Mouse (Mus musculus) MEL (cell line): Measurements from ENCODE around the gene Sez6l.

Source experiments
- CTCF ChIP-seq, 3 experiments: IDR thresholded peaks in 2 of 3; conservative IDR thresholded peaks in 1 of 3; 2 replicates each; pipeline ENCODE4 v1.5.1; 2011 to 2012; ENCODE audit warnings: low read length in 3 of 3, low read depth in 2 of 3, mild to moderate bottlenecking in 2 of 3, improper control_type of control experiment in 1 of 3, inconsistent platforms in 1 of 3, mixed read lengths in 1 of 3, moderate library complexity in 1 of 3; ENCODE audit not compliant: control insufficient read depth in 1 of 3, insufficient read depth in 1 of 3, poor library complexity in 1 of 3, severe bottlenecking in 1 of 3
- GABPA ChIP-seq: IDR thresholded peaks from 2 replicates; pipeline ENCODE4 v1.6.1; 2012; ENCODE audit warnings: low read depth, mild to moderate bottlenecking, inconsistent platforms, low read length, improper control_type of control experiment, moderate library complexity
- HCFC1 ChIP-seq: IDR thresholded peaks from 2 replicates; pipeline ENCODE4 v1.6.1; 2012; ENCODE audit warnings: low read depth, mild to moderate bottlenecking, inconsistent platforms, low read length, improper control_type of control experiment, moderate library complexity
- KAT2A ChIP-seq: conservative IDR thresholded peaks from 2 replicates; pipeline ENCODE4 v1.6.1; 2012; ENCODE audit warnings: low read depth, low read length, improper control_type of control experiment, inconsistent platforms
- MEF2A ChIP-seq: IDR thresholded peaks from 2 replicates; pipeline ENCODE4 v1.6.1; 2014; ENCODE audit warnings: low read depth, mild to moderate bottlenecking, inconsistent platforms, low read length, improper control_type of control experiment; ENCODE audit not compliant: poor library complexity, insufficient replicate concordance, severe bottlenecking; ENCODE audit errors: extremely low read depth
- NELFE ChIP-seq: IDR thresholded peaks from 2 replicates; pipeline ENCODE4 v1.6.1; 2011; ENCODE audit warnings: low read depth, low read length, improper control_type of control experiment
- POLR2A ChIP-seq, 2 experiments: IDR thresholded peaks; 2 replicates each; pipeline ENCODE4 v1.6.1; 2011 to 2012; ENCODE audit warnings: low read length in 2 of 2, mild to moderate bottlenecking in 2 of 2, control low read depth in 1 of 2, improper control_type of control experiment in 1 of 2, low read depth in 1 of 2, moderate library complexity in 1 of 2; ENCODE audit not compliant: control insufficient read depth in 1 of 2, insufficient read depth in 1 of 2, poor library complexity in 1 of 2
- POLR2AphosphoS5 ChIP-seq: IDR thresholded peaks from 2 replicates; pipeline ENCODE4 v1.6.1; 2012; ENCODE audit warnings: low read depth, borderline replicate concordance, mild to moderate bottlenecking, inconsistent platforms, low read length, moderate library complexity, mixed read lengths
- RCOR1 ChIP-seq: IDR thresholded peaks from 2 replicates; pipeline ENCODE4 v1.6.1; 2012; ENCODE audit warnings: low read depth, mild to moderate bottlenecking, inconsistent platforms, low read length, improper control_type of control experiment
- SMC3 ChIP-seq: IDR thresholded peaks from 2 replicates; pipeline ENCODE4 v1.6.1; 2011; ENCODE audit warnings: low read depth, low read length, improper control_type of control experiment
- USF2 ChIP-seq, 2 experiments: IDR thresholded peaks; 2 replicates each; pipeline ENCODE4 v1.6.1; 2011 to 2012; ENCODE audit warnings: improper control_type of control experiment in 2 of 2, low read length in 2 of 2, borderline replicate concordance in 1 of 2, inconsistent platforms in 1 of 2, low read depth in 1 of 2, mild to moderate bottlenecking in 1 of 2; ENCODE audit not compliant: insufficient read depth in 1 of 2
- ZC3H11A ChIP-seq: IDR thresholded peaks from 2 replicates; pipeline ENCODE4 v1.6.1; 2012; ENCODE audit warnings: low read depth, mild to moderate bottlenecking, inconsistent platforms, low read length, improper control_type of control experiment
- ZKSCAN1 ChIP-seq: IDR thresholded peaks from 2 replicates; pipeline ENCODE4 v1.6.1; 2012; ENCODE audit warnings: low read depth, mild to moderate bottlenecking, inconsistent platforms, low read length, improper control_type of control experiment, moderate library complexity
- ZMIZ1 ChIP-seq: IDR thresholded peaks from 2 replicates; pipeline ENCODE4 v1.6.1; 2012; ENCODE audit warnings: low read depth, mild to moderate bottlenecking, inconsistent platforms, low read length, improper control_type of control experiment, moderate library complexity

DNA sequence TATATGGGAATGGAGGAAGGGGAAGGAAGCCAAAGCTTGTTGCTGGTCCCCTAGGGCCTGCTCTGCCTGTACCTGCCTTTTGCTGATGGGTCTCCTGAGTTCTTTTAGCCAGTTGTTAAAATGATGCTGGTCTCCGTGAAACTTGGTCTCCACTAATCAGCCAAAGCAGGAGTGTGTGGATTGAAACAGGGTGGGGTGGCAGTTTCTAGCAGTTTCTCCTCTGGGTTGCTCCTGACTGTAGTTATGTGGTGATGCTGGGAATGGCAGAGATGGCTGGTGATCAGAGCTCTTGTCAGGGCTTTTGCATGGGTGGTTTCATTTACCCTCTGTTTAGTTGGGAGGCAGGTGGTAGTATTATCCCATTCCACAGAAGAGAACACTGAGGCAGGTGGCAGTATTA is 89.5 kb downstream of the Sez6l start:
- TF ChIP-seq RCOR1: no peak
- TF ChIP-seq POLR2AphosphoS5: no peak
- TF ChIP-seq CTCF (IDR thresholded peaks at IDR 0.05 in 2 of 3, conservative IDR thresholded peaks at IDR 0.05 in 1 of 3; ENCODE audit: control insufficient read depth in 1 of 3, insufficient read depth in 1 of 3, low read depth in 2 of 3, low read length in 3 of 3, poor library complexity in 1 of 3, severe bottlenecking in 1 of 3): no peak
- TF ChIP-seq POLR2A (IDR thresholded peaks at IDR 0.05; ENCODE audit: control insufficient read depth in 1 of 2, insufficient read depth in 1 of 2, low read depth in 1 of 2, low read length in 2 of 2, poor library complexity in 1 of 2): no peak
- TF ChIP-seq ZC3H11A: no peak
- TF ChIP-seq HCFC1: no peak
- TF ChIP-seq ZKSCAN1: no peak
- no peak for TF ChIP-seq USF2 (IDR thresholded peaks at IDR 0.05; ENCODE audit: borderline replicate concordance in 1 of 2, insufficient read depth in 1 of 2, low read depth in 1 of 2, low read length in 2 of 2)
- no peak for TF ChIP-seq MEF2A
- no peak for TF ChIP-seq GABPA
- TF ChIP-seq NELFE: no peak
- TF ChIP-seq SMC3: no peak
- no peak for TF ChIP-seq ZMIZ1
- no peak for TF ChIP-seq KAT2A
